Mouse (Mus musculus) liver, adult 2 months (tissue): ENCODE data around the gene Atp4b.

Source experiments
- CTCF ChIP-seq: fragments of 200-500 bp; IDR thresholded peaks from 2 replicates; pipeline ENCODE4 v1.5.1; 2011; ENCODE audit warnings: low read depth, low read length, control low read depth
- POLR2A ChIP-seq: fragments of 200-500 bp; IDR thresholded peaks from 2 replicates; pipeline ENCODE4 v1.6.1; 2011; ENCODE audit warnings: low read length, control low read depth; ENCODE audit not compliant: insufficient read depth; ENCODE audit errors: extremely low read depth

- TF ChIP-seq CTCF (no peak), POLR2A (no peak)
Observed at GRCm38 (mm10) chr8:13436052-13436451, 39.4 kb upstream of the Atp4b start.
